Mouse (Mus musculus) heart, embryonic 15.5 days (tissue): ENCODE data around the gene Rrbp1. TPM values are rescaled to one million over a fixed set of nuclear protein-coding genes. Genes with fewer than 3 reads are reported as not detected.

Experiments
- ATAC-seq: fragments of 200-750 bp; cut with Nextera tagmentation; replicated peaks from 2 replicates; pipeline ENCODE4 v1.8.0; 2017; ENCODE audit warnings: low read depth, moderate TSS enrichment; ENCODE audit not compliant: insufficient number of reproducible peaks, insufficient read depth, low FRiP score
- H3K27ac ChIP-seq: fragments of 300-500 bp; sonication (generic); 2 replicates; pipeline ENCODE4 v1.5.1; 2015; ENCODE audit warnings: mild to moderate bottlenecking, inconsistent platforms
- H3K27me3 ChIP-seq: fragments of 300-500 bp; sonication (generic); 2 replicates; pipeline ENCODE4 v1.6.1; 2015; ENCODE audit warnings: inconsistent platforms
- H3K36me3 ChIP-seq: fragments of 300-500 bp; sonication (generic); 2 replicates; pipeline ENCODE4 v1.6.1; 2015; ENCODE audit warnings: mild to moderate bottlenecking, inconsistent platforms
- H3K4me1 ChIP-seq: fragments of 300-500 bp; sonication (generic); replicated peaks from 2 replicates; pipeline ENCODE4 v1.6.1; 2015; ENCODE audit warnings: inconsistent platforms
- H3K4me2 ChIP-seq: fragments of 300-500 bp; sonication (generic); 2 replicates; pipeline ENCODE4 v1.6.1; 2015; ENCODE audit warnings: inconsistent platforms, mild to moderate bottlenecking, moderate library complexity
- H3K4me3 ChIP-seq: fragments of 300-500 bp; sonication (generic); 2 replicates; pipeline ENCODE4 v1.5.1; 2015; ENCODE audit warnings: mild to moderate bottlenecking, inconsistent platforms
- H3K9ac ChIP-seq: fragments of 300-500 bp; sonication (generic); 2 replicates; pipeline ENCODE4 v1.6.1; 2015; ENCODE audit warnings: mild to moderate bottlenecking, inconsistent platforms
- H3K9me3 ChIP-seq: fragments of 300-500 bp; sonication (generic); replicated peaks from 2 replicates; pipeline ENCODE4 v1.6.1; 2016; ENCODE audit warnings: inconsistent platforms
- WGBS: fragments of 180-500 bp; shearing (Covaris S2); methylation state at CpG from one replicate; pipeline ENCODE4 v1.1.7; 2015; ENCODE audit warnings: mixed read lengths; 5-methylcytosine and 5-hydroxymethylcytosine counted together
- polyA plus RNA-seq: library from polyadenylated mRNA; unstranded; fragments of >200 nt; fragmentation: Nextera tagmentation; extraction: Ambion mirVana; gene quantifications from 2 replicates; pipeline ENCODE4 v1.2.1, GENCODE M21; 2015

The Rrbp1 gene
- polyA plus RNA-seq, result 59.2 and 70.7 TPM in 2 replicates

DNA sequence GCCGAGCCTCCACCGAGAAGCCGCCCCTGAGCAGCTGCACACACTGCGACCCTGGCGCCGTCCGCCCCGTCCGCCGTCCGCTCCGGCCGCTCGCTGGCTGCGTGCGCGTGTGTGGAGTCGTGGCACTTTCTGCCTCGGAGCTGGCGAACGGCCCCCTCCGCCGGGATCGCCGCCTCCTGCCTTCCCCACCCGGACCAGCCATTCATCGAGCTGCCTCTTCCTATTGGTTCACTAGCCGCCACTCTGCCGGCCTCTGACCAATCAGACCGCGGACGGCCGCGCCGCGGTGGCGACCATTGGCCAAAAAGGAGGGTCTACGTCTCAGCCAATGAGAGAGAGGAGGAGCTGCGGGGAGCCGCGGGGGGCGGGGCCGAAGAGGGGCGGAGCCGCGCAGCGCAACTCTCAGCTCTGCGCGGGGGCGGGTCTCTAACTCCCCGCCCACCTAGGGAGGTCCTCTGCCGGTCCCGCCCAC, at the start of gene Rrbp1:
TSS of gene Rrbp1 (minus strand) at position 184 of the 472 bp plus-strand sequence.
- under 1% methylated on average over 51 of the region's 53 CpGs for WGBS
- Histone ChIP-seq H3K9me3 (no peaks in the 10 kb centered on the region), H3K27ac (peak within 1 kb of the TSS; percentile 98), H3K9ac (peak within 1 kb of the TSS; percentile 96), H3K36me3 (no peaks in the 10 kb centered on the region), H3K4me1 (peaks cover 38% of the 10 kb centered on the region), H3K4me3 (peak within 1 kb of the TSS; percentile 98), H3K4me2 (peak within 1 kb of the TSS; percentile 79), H3K27me3 (no peaks in the 10 kb centered on the region)
- ATAC-seq, result peak; percentile 97

DNA sequence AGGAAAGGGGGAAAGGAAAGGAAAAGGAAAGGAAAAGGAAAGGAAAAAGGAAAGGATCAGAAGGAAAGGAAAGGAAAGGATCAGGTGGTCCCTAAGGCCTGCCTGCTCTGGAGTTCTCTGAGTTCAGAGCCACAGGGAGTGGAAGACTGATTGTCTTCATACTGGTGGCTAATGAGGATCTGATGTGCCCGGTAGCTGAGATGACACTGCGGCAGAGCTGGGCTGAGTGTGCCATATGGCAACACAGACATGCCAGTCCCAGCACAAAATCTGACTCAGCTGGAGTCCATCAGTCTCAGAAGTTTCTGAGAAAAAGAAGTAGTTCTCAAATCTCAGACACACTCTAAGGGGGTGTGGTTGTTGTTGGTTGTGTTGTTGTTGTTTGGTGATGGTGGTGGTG, 46.7 kb upstream of the Rrbp1 start:
- 92% methylated on average over 2 of the region's 2 CpGs for WGBS
- no peak for ATAC-seq
- Histone ChIP-seq H3K4me1 (0 out of 2 replicates have a peak, but pooled peaks cover 2% of the 10 kb centered on the region), H3K9ac (no peak overlapping the region), H3K4me3 (no peak overlapping the region), H3K27ac (no peak overlapping the region), H3K4me2 (no peak overlapping the region), H3K36me3 (no peaks in the 10 kb centered on the region), H3K9me3 (no peaks in the 10 kb centered on the region), H3K27me3 (peaks cover 11% of the 10 kb centered on the region; the same call in 1 of the 2 replicates)

DNA sequence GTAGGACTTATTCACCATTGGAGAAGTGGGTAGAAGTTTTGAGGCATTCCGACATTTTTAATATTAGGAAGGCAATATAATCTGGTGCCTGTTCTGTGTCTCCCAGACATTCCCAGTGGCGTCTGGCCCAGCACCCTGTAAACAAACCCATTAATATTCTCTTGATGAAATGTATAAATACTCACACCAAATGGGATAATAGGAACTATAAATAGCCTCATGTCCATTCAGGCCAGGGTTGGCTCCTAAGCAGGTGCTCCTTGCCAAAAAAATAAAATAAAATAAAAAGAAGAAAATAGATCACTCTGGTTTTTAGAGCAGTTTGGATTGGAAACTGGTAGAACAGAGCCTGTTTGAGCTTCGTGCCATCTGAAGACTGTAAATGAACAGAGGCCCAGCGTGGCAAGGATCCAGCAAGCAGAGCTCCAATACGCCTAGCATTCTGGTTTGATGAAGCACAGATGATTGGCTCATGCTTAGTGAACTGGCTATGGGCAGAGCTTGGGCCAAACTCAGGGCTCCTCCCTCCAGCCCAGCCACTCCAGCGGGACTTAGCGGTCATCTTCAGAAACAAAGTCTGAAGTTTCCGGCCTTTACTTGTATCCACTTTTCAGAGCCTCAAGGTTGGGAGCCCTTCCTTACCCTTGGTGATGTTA, 41.5 kb upstream of the Rrbp1 start:
- Histone ChIP-seq H3K9ac (no peak overlapping the region), H3K4me3 (no peak overlapping the region), H3K4me1 (peaks cover 6% of the 10 kb centered on the region; the same call in 1 of the 2 replicates), H3K27ac (no peak overlapping the region), H3K27me3 (no peaks in the 10 kb centered on the region), H3K4me2 (no peak overlapping the region), H3K36me3 (no peaks in the 10 kb centered on the region), H3K9me3 (no peaks in the 10 kb centered on the region)
- 79% methylated on average over 8 of the region's 8 CpGs for whole genome bisulfite sequencing
- no peak for ATAC-seq

DNA sequence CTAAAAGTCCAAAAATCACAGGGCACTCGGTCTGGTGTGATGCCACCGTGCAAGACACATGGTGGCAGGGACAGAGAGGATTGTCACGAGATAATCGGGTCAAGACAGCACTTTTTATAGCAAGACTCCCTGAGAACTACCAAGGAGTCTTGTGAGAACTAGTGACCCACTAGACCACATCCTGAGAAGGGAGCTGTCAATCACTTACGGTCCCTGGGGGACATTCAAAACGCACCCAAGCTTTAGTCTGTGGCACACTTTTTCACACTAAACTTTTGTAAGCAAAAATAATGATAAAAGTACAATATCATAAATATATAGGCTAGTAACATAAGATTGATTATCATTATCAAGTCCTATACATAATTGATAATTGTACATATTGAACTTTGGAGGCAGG, 39.8 kb upstream of the Rrbp1 start:
- H3K4me1 ChIP-seq, result peaks cover 10% of the 10 kb centered on the region; the same call in 1 of the 2 replicates
- no peak for ATAC-seq
- H3K9me3 ChIP-seq, result no peaks in the 10 kb centered on the region
- no peak overlapping the region for H3K4me3 ChIP-seq
- H3K36me3 ChIP-seq, result no peaks in the 10 kb centered on the region
- H3K4me2 ChIP-seq, result no peak overlapping the region
- no peak overlapping the region for H3K27ac ChIP-seq
- 84% methylated on average over 6 of the region's 6 CpGs for WGBS
- H3K27me3 ChIP-seq, result no peaks in the 10 kb centered on the region
- H3K9ac ChIP-seq, result no peak overlapping the region

DNA sequence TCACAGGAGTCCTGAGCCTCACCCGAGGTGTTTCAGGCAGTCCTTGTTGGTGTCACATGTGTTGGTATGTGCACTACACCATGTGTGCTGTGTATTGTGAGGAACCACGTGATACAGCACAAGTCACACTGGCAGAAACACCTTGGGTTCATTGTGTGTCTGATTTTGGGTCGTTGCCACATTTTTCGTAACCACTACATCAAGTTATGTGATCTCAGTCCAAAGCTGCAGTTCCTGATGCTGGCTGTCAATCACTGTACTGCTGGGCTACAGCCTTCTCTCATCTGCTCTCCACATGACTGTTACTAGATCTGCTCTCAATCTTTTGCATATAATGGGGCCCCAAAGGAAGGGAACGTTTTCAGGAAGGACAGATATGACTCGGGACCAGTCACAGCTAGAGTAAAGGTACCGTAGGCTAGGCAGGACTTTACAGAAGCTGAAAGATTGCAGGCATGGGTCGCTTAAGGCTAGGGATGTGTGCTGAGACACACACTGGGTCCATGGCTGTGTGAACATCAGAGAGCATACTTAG, 39.1 kb upstream of the Rrbp1 start:
- no peak for ATAC-seq
- peaks cover 10% of the 10 kb centered on the region; the same call in 1 of the 2 replicates for H3K4me1 ChIP-seq
- H3K4me3 ChIP-seq, result no peak overlapping the region
- no peak overlapping the region for H3K4me2 ChIP-seq
- WGBS, result 66% methylated on average over 8 of the region's 8 CpGs
- H3K27ac ChIP-seq, result no peak overlapping the region
- H3K27me3 ChIP-seq, result no peaks in the 10 kb centered on the region
- no peaks in the 10 kb centered on the region for H3K9me3 ChIP-seq
- H3K36me3 ChIP-seq, result no peaks in the 10 kb centered on the region
- H3K9ac ChIP-seq, result no peak overlapping the region

DNA sequence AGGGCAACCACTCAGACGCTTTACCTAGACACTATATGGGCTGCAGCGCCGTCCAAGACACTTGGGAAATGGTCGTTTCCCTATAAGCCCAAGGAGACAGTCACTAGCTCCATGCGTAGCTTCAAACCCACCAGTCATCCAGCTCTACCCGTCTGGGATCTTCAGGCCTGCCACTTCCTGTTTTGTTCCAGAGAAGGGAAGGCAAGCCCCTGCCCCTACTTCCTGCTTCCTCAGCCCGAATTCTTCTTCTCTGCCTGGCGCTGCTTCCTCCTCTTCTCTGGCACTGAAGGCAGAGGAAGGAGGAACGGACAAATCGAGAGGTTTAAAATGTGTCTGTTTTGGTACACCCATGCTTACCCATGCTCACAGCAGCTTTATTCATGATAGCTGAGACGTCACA, 35.9 kb upstream of the Rrbp1 start:
- Histone ChIP-seq H3K9me3 (no peaks in the 10 kb centered on the region; the same call in 1 of the 2 replicates), H3K27me3 (no peaks in the 10 kb centered on the region), H3K27ac (no peak overlapping the region; the same call in 1 of the 2 replicates), H3K36me3 (no peaks in the 10 kb centered on the region), H3K4me2 (no peak overlapping the region), H3K4me1 (peaks cover 12% of the 10 kb centered on the region), H3K9ac (no peak overlapping the region), H3K4me3 (no peak overlapping the region)
- 54% methylated on average over 11 of the region's 11 CpGs for WGBS
- ATAC-seq, result no peak

DNA sequence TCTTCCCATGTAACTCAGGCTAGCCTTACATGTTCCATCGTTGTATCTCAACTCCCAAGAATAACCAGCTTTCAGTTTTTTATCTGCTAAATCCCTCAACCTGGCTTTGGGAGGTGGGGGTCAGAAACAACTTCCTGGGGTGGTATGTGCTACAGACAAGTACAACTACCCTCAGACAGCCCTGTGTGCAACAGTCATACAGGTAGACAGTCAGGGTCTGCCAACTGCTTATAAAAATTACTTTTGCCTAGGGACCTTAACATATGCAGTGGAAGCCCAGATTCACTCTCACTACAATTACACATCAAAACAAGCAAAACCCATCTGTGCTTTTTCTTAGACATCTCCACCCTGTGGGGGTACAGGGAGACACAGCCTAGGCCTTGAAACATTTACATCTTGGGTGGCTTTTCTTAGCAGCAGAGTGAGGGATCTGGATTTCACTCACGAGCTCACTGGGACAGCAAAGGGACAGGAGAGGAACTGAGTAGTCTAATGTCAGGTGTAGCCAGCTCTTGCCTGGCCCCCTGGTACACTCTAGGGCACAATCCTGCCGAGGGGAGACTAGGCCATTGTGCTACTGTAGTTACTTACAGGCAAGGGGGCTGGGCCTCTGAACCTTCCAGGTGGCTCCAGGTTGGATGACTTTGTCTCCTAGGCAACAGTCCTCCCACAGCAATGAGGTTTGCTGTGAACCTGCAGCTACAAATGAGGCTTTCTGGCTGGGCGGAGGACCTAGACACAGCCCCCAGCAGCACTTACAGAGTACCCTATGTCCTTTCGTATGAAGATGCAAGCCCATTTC, 34.9 kb upstream of the Rrbp1 start:
- Histone ChIP-seq H3K4me2 (no peak overlapping the region), H3K9me3 (no peaks in the 10 kb centered on the region; the same call in 1 of the 2 replicates), H3K27me3 (no peaks in the 10 kb centered on the region), H3K4me3 (no peak overlapping the region), H3K27ac (no peak overlapping the region), H3K9ac (no peak overlapping the region), H3K36me3 (no peaks in the 10 kb centered on the region), H3K4me1 (peaks cover 12% of the 10 kb centered on the region)
- 70% methylated on average over 5 of the region's 5 CpGs for WGBS
- no peak for ATAC-seq

DNA sequence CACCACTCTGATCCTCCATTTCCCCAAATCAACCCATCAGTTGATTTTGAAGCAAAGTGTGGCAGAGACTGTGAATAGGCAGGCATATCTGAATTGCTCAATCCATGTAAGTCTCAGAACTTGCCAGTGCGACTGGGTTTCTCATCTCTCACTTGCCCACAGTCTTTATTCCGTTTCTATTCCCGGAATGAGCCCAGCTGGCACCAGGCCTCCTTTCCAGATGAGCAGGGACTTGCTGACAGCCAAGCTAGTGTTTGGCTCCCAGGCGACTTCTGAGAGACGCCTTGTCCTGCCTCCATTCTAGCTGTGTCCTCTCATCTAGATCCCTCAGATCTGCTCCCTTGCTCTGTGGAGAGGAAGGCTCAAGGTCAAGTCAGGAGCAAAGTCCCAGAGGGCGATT, 33.7 kb upstream of the Rrbp1 start:
- ATAC-seq, result no peak
- 50% methylated on average over 6 of the region's 6 CpGs for WGBS
- no peak overlapping the region for H3K27ac ChIP-seq

DNA sequence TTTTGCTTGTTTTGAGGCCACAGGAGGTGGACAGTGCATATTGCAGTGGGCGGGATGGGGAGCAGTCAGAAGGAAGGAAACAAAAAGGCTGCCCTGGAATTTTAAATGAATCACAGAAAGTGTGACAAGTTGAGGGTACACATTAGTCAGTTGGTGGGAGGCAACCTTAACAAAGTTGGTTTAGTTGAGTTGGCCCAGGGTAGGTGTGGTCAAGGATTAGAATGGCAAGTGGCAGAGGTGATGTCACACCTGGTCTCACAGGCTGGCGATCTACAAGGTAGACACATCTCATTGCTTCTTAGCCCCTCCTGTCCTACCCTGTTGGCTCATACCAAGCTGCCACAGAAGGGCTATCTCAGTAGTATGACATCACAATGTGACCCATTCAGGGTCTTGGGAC, 21.6 kb upstream of the Rrbp1 start, which contains the start of gene Banf2:
TSS of gene Banf2 (plus strand) at position 396 of the 400 bp plus-strand sequence.
- H3K27me3 ChIP-seq, result no peaks in the 10 kb centered on the region

More for the DNA sequence above, 33.7 kb upstream of the Rrbp1 start:
- no peaks in the 10 kb centered on the region; the same call in 1 of the 2 replicates for H3K9me3 ChIP-seq
- no peak overlapping the region for H3K4me3 ChIP-seq
- H3K4me1 ChIP-seq, result peaks cover 12% of the 10 kb centered on the region
- no peak overlapping the region for H3K4me2 ChIP-seq
- H3K9ac ChIP-seq, result no peak overlapping the region
- H3K36me3 ChIP-seq, result no peaks in the 10 kb centered on the region
- no peaks in the 10 kb centered on the region for H3K27me3 ChIP-seq

DNA sequence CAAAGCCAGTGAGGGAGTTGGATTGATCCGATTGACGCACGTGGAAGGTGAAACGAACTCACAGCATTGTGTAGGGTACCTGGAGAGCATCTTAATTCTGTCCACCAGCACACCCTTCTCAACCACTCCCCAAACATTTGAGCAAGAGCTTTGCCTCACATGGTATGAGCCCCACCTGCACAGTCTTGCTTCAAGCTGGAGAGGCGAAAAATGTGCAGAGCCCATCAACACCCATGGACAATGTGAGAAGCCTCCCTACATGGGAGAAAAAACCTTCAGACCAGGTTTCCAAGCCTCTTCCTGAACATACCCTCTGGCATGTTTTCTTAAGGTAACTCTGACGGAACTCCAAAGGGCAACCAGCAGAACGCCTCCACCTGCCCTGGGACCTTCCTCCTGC, 19.7 kb upstream of the Rrbp1 start:
- no peak overlapping the region for H3K9ac ChIP-seq
- no peaks in the 10 kb centered on the region for H3K4me1 ChIP-seq
- H3K27me3 ChIP-seq, result no peaks in the 10 kb centered on the region
- no peak overlapping the region for H3K4me2 ChIP-seq
- H3K4me3 ChIP-seq, result no peak overlapping the region
- no peak for ATAC-seq
- no peaks in the 10 kb centered on the region for H3K9me3 ChIP-seq
- 78% methylated on average over 7 of the region's 7 CpGs for WGBS
- no peak overlapping the region for H3K27ac ChIP-seq
- no peaks in the 10 kb centered on the region for H3K36me3 ChIP-seq

More for the DNA sequence above, 21.6 kb upstream of the Rrbp1 start, which contains the start of gene Banf2:
- no peak within 1 kb of the TSS for H3K27ac ChIP-seq
- H3K36me3 ChIP-seq, result no peaks in the 10 kb centered on the region
- no peak within 1 kb of the TSS for H3K4me2 ChIP-seq
- 86% methylated on average over 2 of the region's 2 CpGs for WGBS
- H3K9me3 ChIP-seq, result no peaks in the 10 kb centered on the region
- H3K4me1 ChIP-seq, result no peaks in the 10 kb centered on the region
- no peak for ATAC-seq
- no peak within 1 kb of the TSS for H3K4me3 ChIP-seq
- no peak within 1 kb of the TSS for H3K9ac ChIP-seq

DNA sequence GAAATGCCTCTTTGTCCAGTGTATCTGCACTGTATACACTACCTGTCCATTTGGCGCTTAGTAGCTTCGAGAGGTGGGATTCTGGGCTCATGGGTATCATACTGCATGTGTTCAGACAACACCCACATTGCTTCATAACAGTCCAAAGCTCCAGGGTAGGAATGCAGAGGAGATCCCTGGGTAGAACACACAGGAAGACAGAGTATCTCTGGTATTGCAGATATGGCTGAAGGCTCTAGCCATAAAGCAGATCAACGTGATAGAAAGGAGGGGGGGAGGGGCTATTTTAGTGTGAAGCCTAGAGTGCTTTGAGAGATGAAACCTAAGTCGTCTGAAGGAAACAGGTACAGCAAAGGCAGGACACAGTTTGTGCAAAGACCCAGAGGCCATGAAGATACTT, 15.4 kb upstream of the Rrbp1 start:
- Histone ChIP-seq H3K27ac (no peak overlapping the region), H3K9me3 (no peaks in the 10 kb centered on the region), H3K27me3 (no peaks in the 10 kb centered on the region), H3K4me2 (no peak overlapping the region), H3K9ac (no peak overlapping the region), H3K4me3 (no peak overlapping the region), H3K36me3 (no peaks in the 10 kb centered on the region), H3K4me1 (no peaks in the 10 kb centered on the region)
- no peak; the same call in 1 of the 2 replicates for ATAC-seq
- WGBS, result 67% methylated on average over 4 of the region's 4 CpGs
